Mouse (Mus musculus): ENCODE results near the gene Pax4.

Pax4 gene

GRCm38 (mm10) chr6:28447937-28448336 is 1.2 kb downstream of the Pax4 start:
- no peak for DNase-seq (ENCODE audit: low spot score)

GRCm38 (mm10) chr6:28431538-28431855 is 17.7 kb downstream of the Pax4 start:
- DNase-seq (ENCODE audit: low spot score), result peak; percentile 24

DNA sequence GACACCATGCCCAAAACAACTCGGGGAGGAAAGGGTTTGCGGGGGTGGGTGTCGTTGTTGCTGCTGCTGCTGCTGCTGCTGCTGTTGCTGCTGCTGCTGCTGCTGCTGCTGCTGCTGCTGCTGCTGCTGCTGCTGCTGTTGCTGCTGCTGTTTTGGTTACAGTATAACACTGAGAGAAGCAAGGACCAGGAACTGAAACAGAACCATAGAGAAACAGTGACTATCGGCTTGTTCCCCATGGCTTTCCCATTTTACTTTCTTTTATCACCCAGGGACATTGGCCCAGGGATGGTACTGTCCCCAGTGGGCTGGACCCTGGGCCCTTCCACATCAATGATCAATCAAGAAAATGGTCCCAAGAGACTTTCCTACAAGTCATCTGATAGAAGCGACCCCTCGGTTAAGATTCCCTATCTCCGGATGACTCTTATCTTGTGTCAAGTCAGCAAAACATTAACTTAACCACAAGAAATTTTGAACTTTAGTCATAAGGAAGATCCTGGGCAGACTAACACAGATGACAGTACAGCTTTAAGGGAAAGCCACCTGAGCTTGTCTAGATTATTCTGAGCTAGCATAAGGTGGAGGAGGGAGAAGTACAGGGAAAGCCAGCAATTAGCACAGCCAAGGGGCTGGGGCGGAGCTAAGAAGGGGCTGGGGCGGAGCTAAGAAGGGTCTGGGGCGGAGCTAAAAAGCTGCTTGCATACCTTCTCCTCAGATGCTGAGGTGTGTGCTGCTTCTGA is 18.2 kb downstream of the Pax4 start:
- DNase-seq (ENCODE audit: low spot score), result peak; percentile 55

- DNase-seq (ENCODE audit: low spot score), result no peak
Measured at GRCm38 (mm10) chr6:28429870-28430269, 19.3 kb downstream of the Pax4 start.

- no peak for DNase-seq (ENCODE audit: low spot score)
Measured at GRCm38 (mm10) chr6:28428290-28428689, 20.9 kb downstream of the Pax4 start, which contains the start of gene Gcc1. Gene Gcc1 (minus strand): TSS chr6:28428390.

GRCm38 (mm10) chr6:28427096-28427839 is 21.9 kb downstream of the Pax4 start, which contains the start of gene Fscn3:
Gene Fscn3 (plus strand): TSS chr6:28427789.
- no peak for DNase-seq (ENCODE audit: low spot score)

DNA sequence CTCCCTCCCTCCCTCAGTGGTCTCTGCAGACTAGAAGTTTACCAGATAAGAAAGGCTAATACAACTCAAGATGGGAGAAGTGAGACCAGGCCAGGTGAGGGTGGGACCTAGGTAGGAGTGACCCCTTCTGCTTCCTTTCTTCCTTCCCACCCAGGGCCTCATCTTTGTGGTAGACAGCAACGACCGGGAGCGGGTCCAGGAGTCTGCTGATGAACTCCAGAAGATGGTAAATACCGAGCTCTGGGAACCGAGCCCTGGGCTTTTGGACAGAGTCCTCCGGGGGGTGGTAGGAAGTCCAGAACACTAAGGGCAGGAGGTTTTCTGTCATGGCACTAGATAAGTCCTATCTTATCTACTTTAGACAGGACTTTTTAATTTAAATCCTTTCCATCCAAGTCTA is 24.1 kb downstream of the Pax4 start:
- DNase-seq (ENCODE audit: low spot score), result no peak

DNA sequence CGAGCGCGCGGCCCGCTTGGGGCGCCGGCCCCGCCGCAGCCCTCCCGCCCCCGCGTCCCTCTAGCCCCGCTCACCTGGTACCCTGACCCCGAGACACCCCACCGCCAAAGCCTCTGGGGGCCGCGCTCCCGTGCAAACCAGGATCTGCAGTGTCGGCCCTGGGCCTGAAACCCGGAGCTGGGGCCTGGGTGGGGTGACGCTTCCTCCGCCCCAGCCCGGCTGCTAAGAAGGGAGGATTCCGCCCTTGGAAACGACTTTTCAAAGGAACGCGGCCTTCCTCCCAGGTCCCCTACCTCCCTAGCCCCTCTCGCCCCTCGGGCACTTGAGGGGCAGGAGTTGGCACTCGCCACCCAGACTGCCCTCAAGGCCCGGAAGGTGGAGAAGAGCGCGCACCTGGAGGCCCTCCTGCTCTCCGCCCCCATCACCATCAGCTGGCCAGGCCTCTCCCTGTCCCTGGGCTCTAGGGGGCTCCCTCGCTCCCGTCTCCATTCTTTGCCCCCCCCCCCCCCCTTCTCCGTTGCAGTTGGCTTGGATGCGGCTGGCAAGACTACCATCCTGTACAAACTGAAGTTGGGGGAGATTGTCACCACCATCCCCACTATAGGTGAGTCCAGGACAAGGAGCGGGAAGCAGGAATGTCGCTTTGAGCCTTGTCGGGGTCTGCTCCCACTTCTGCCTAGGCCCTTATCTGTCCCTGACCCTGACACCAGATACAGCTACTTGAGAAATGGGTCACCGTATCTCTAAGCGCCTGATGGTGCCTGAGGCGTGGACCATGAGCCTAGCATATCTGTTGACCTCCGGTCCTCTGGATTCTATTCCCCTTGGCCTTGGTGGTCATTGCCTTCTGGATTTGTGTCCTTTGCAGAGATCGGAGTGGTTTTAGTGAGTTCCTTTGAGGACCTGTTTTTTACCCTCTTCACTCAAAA is 25.1 kb downstream of the Pax4 start:
- DNase-seq (ENCODE audit: low spot score), result peak; percentile 75

GRCm38 (mm10) chr6:28423313-28423712 is 25.8 kb downstream of the Pax4 start, which contains the start of gene Arf5:
Gene Arf5 (plus strand): TSS chr6:28423560.
- DNase-seq (ENCODE audit: low spot score), result peak; percentile 81

DNA sequence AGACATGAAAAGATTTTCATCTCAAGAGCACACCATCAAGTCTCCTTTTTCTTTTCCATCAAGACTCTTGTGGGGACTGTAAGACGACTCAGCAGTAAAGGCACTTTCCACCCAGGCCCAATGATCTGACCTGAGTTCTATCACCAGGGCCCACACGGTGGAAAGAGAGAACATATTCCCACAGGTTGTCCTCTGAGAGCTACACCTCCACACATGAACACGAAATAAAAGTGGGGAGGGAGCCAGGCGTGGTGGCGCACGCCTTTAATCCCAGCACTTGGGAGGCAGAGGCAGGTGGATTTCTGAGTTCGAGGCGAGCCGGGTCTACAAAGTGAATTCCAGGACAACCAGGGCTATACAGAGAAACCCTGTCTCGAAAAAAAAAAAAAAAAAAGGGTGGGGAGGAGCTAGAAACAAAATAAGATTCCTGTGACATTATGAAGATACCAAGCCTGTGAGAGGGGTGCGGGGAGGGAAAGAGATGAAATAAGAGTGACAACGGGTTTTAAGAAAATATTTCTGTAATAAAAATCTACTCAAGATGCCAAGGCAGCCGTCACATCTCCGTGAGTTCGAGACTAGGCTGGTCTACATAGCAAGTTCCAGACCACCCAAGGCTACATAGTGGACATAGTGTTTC is 26.4 kb downstream of the Pax4 start:
- no peak for DNase-seq (ENCODE audit: low spot score)

GRCm38 (mm10) chr6:28421469-28422000 is 27.6 kb downstream of the Pax4 start:
- DNase-seq (ENCODE audit: low spot score), result peak; percentile 95

GRCm38 (mm10) chr6:28420865-28421264 is 28.3 kb downstream of the Pax4 start:
- no peak for DNase-seq (ENCODE audit: low spot score)

DNA sequence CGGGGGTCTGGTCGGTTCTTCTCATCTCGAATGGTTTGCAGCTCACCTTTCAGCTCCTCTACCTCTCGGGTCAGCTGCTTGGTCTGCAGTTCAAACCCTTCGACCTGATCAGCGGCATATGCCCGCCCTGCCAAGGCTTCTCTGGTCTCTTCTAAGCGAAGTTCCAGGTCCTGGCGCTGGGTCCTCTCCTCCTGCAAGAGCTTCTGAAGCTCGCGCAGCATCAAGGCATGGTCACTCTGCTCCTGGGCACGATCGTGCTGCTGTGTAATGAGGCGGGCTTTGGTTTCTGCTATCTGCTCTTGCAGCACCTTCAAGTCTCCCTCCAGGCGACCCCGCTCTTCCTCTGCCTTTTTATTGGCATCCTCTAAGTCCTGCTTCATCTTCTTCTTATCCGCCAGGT is 28.8 kb downstream of the Pax4 start:
- no peak for DNase-seq (ENCODE audit: low spot score)

- no peak for DNase-seq (ENCODE audit: low spot score)
Measured at GRCm38 (mm10) chr6:28419673-28420072, 29.5 kb downstream of the Pax4 start.

- DNase-seq (ENCODE audit: low spot score), result no peak
Measured at GRCm38 (mm10) chr6:28418449-28418848, 30.7 kb downstream of the Pax4 start.

- no peak for DNase-seq (ENCODE audit: low spot score)
Measured at GRCm38 (mm10) chr6:28416981-28417380, 32.2 kb downstream of the Pax4 start.

DNA sequence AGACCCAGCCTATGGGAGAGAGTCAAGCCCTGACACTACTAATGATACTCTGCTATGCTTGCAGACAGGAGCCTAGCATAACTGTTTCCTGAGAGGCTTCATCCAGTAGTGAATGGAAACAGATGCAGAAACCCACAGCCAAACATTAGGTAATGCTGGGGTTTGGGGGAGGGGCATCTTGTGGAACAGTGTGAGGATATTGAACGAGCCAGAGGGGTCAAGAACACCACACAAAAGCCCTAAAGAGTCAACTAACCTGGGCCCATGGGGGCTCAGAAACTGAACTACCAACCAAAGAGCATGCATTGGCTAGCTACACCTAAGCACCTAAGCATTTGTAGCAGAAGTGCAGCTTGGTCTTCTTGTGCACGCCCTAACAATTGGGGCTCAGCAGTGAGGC is 37.9 kb downstream of the Pax4 start:
- DNase-seq (ENCODE audit: low spot score), result no peak

GRCm38 (mm10) chr6:28410053-28410452 is 39.1 kb downstream of the Pax4 start:
- no peak for DNase-seq (ENCODE audit: low spot score)

- DNase-seq (ENCODE audit: low spot score), result peak; percentile 27
Measured at GRCm38 (mm10) chr6:28399791-28400190, 49.4 kb downstream of the Pax4 start.

- DNase-seq (ENCODE audit: low spot score), result no peak
Measured at GRCm38 (mm10) chr6:28398726-28399125, 50.4 kb downstream of the Pax4 start.

DNA sequence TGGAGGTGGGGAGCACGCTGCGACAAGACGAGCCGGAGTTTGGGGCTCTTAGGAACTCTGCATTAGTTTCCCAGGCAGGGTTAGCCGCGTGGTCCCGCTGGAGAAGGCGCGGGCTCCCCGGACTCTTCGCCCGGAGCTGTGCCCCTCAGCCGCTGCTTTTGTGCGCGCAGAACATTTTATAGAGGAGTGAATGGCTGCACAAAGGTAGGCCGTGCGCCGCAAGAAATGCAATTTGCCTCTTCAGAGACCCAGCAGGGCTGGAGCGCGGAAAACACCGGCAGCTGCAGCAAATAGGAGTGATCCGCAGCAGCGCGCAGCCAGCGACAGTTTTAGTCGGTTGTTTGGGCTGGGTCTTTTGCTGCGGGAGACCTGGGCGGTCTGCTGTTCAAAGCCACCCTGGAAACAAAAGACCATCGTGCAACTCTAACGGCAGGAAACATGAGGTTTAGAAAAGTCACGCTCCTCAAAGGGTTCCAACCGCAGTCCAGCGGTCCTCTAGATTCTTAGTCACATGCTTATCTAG is 51.4 kb downstream of the Pax4 start, which contains the start of gene Zfp800:
TSS of gene Zfp800 (minus strand) at position 325 of the 523 bp plus-strand sequence.
- DNase-seq (ENCODE audit: low spot score), result no peak
